Mouse (Mus musculus) small intestine, adult 2 months (tissue): ENCODE measurements at regions not wholly inside any gene's neighbourhood (a gene's known extent, or its start where the extent isn't known, plus 50 kb on each side); places are given as distances from the start of the nearest gene placed in this dataset.
A peak's percentile ranks its signal among the peaks of the same experiment; 100 is the strongest.

Source experiments
- H3K27ac ChIP-seq: fragments of 200-500 bp; 2 replicates; pipeline ENCODE4 v1.5.1; 2012; ENCODE audit warnings: low read depth, low read length, control low read depth, inconsistent platforms; ENCODE audit not compliant: insufficient read depth
- H3K27me3 ChIP-seq: fragments of 200-500 bp; 2 replicates; pipeline ENCODE4 v1.6.1; 2012; ENCODE audit warnings: mild to moderate bottlenecking, moderate library complexity, low read length, inconsistent platforms; ENCODE audit not compliant: control insufficient read depth, insufficient read depth
- H3K36me3 ChIP-seq: fragments of 200-500 bp; 2 replicates; pipeline ENCODE4 v1.6.1; 2012; ENCODE audit warnings: mild to moderate bottlenecking, low read length, control low read depth, inconsistent platforms; ENCODE audit not compliant: control insufficient read depth, insufficient read depth
- H3K4me1 ChIP-seq: fragments of 200-500 bp; 2 replicates; pipeline ENCODE4 v1.6.1; 2012; ENCODE audit warnings: low read length, inconsistent platforms, mixed read lengths; ENCODE audit not compliant: control insufficient read depth, insufficient read depth, insufficient read length
- H3K4me3 ChIP-seq: fragments of 200-500 bp; 2 replicates; pipeline ENCODE4 v1.5.1; 2012; ENCODE audit warnings: low read depth, mild to moderate bottlenecking, control low read depth, inconsistent platforms, low read length, moderate library complexity
- CTCF ChIP-seq: fragments of 200-500 bp; IDR thresholded peaks from 2 replicates; pipeline ENCODE4 v1.5.1; 2012; ENCODE audit warnings: low read depth, mild to moderate bottlenecking, control low read depth, inconsistent platforms, low read length, moderate library complexity, mixed read lengths; ENCODE audit not compliant: insufficient replicate concordance, insufficient read length; ENCODE audit errors: extremely low read depth
- POLR2A ChIP-seq: fragments of 200-500 bp; IDR thresholded peaks from 2 replicates; pipeline ENCODE4 v1.6.1; 2012; ENCODE audit warnings: low read depth, mild to moderate bottlenecking, control low read depth, inconsistent platforms, low read length, moderate library complexity
- WGBS: fragments of 180-500 bp; shearing (Covaris S2); methylation state at CpG from one replicate; pipeline ENCODE4 v1.1.7; 2018; 5-methylcytosine and 5-hydroxymethylcytosine counted together

GRCm38 (mm10) chr16:29785114-29785513 lies 206.0 kb downstream of the Opa1 start:
- 96% methylated on average over 3 of the region's 3 CpGs for WGBS
- H3K4me1 ChIP-seq: peaks cover 34% of the 10 kb centered on the region

GRCm38 (mm10) chr16:29786540-29786939 lies 207.4 kb downstream of the Opa1 start:
- Histone ChIP-seq H3K27ac (no peak overlapping the region), H3K4me1 (peaks cover 36% of the 10 kb centered on the region), H3K4me3 (no peak overlapping the region), H3K27me3 (no peaks in the 10 kb centered on the region), H3K36me3 (no peaks in the 10 kb centered on the region)
- WGBS: 95% methylated on average over 8 of the region's 8 CpGs
- TF ChIP-seq POLR2A (no peak), CTCF (no peak)

More at GRCm38 (mm10) chr16:29785114-29785513, 206.0 kb downstream of the Opa1 start:
- TF ChIP-seq CTCF (peak; percentile 6; the same call in 1 of the 2 replicates), POLR2A (no peak)
- Histone ChIP-seq H3K27me3 (no peaks in the 10 kb centered on the region), H3K4me3 (no peak overlapping the region), H3K27ac (no peak overlapping the region), H3K36me3 (no peaks in the 10 kb centered on the region)

GRCm38 (mm10) chr16:29787633-29788511 lies 208.7 kb downstream of the Opa1 start:
- no peaks in the 10 kb centered on the region for H3K36me3 ChIP-seq
- WGBS: 38% methylated on average over 5 of the region's 5 CpGs
- H3K27ac ChIP-seq: peak overlapping the region; percentile 99
- no peaks in the 10 kb centered on the region for H3K27me3 ChIP-seq
- TF ChIP-seq POLR2A: peak; percentile 23; the same call in 1 of the 2 replicates
- peak; percentile 9; the same call in 1 of the 2 replicates for TF ChIP-seq CTCF
- no peak overlapping the region for H3K4me3 ChIP-seq
- H3K4me1 ChIP-seq: peaks cover 34% of the 10 kb centered on the region

GRCm38 (mm10) chr16:29790064-29790463 lies 210.9 kb downstream of the Opa1 start:
- 91% methylated on average over 3 of the region's 3 CpGs for WGBS
- Histone ChIP-seq H3K36me3 (no peaks in the 10 kb centered on the region), H3K27ac (no peak overlapping the region), H3K27me3 (no peaks in the 10 kb centered on the region), H3K4me1 (peaks cover 27% of the 10 kb centered on the region), H3K4me3 (no peak overlapping the region)
- TF ChIP-seq CTCF (no peak), POLR2A (no peak)

- Histone ChIP-seq H3K36me3 (no peaks in the 10 kb centered on the region), H3K4me1 (peaks cover 15% of the 10 kb centered on the region; the same call in 1 of the 2 replicates), H3K4me3 (no peak overlapping the region), H3K27ac (no peak overlapping the region), H3K27me3 (no peaks in the 10 kb centered on the region)
- TF ChIP-seq CTCF: peak; percentile 9; the same call in 1 of the 2 replicates
- TF ChIP-seq POLR2A: no peak
- WGBS: 16% methylated on average over 3 of the region's 3 CpGs
Observed at GRCm38 (mm10) chr16:29799250-29799649, 220.1 kb downstream of the Opa1 start.

- Histone ChIP-seq H3K4me3 (no peak overlapping the region), H3K36me3 (no peaks in the 10 kb centered on the region), H3K27me3 (no peaks in the 10 kb centered on the region), H3K27ac (no peak overlapping the region), H3K4me1 (peaks cover 15% of the 10 kb centered on the region; the same call in 1 of the 2 replicates)
- WGBS: 70% methylated on average over 3 of the region's 3 CpGs
- TF ChIP-seq POLR2A (no peak), CTCF (no peak)
Observed at GRCm38 (mm10) chr16:29799893-29800292, 220.8 kb downstream of the Opa1 start.

GRCm38 (mm10) chr16:29800457-29800856 lies 221.3 kb downstream of the Opa1 start:
- Histone ChIP-seq H3K27ac (no peak overlapping the region), H3K4me1 (peaks cover 15% of the 10 kb centered on the region; the same call in 1 of the 2 replicates), H3K4me3 (no peak overlapping the region), H3K36me3 (no peaks in the 10 kb centered on the region), H3K27me3 (no peaks in the 10 kb centered on the region)
- TF ChIP-seq POLR2A (no peak), CTCF (no peak)
- WGBS: 29% methylated on average over 2 of the region's 2 CpGs

- TF ChIP-seq CTCF (no peak), POLR2A (no peak)
- peaks cover 15% of the 10 kb centered on the region; the same call in 1 of the 2 replicates for H3K4me1 ChIP-seq
- H3K27me3 ChIP-seq: no peaks in the 10 kb centered on the region
- H3K4me3 ChIP-seq: no peak overlapping the region
- H3K36me3 ChIP-seq: no peaks in the 10 kb centered on the region
- WGBS: 44% methylated on average over 7 of the region's 7 CpGs
- H3K27ac ChIP-seq: no peak overlapping the region
Observed at GRCm38 (mm10) chr16:29802085-29802484, 223.0 kb downstream of the Opa1 start.
